Mouse (Mus musculus): ENCODE data around the gene Vmn1r237.

DNA sequence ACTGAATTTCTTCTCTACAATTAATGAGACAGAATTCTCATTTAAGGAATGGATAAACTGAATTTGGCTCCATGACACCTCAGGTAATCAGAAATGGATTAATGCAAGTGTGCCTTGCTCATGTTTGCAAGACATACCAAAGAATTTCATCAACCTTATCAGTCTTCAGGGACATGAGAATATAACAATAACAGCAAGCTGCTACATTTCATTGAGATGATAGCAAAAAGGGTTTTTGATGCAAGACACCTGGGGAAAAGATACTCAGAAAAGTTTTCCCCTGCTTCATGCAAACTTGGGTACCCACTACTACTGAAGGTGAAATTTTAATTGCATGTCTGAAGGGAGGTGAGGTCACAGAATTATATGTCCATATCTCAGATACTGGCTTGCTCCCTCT, at the start of gene Vmn1r237:
- TF ChIP-seq CTCF (IDR thresholded peaks at IDR 0.05; ENCODE audit: low read depth) (no peak), EP300 (IDR thresholded peaks at IDR 0.05; ENCODE audit: low read depth) (no peak)
